Mouse (Mus musculus) kidney, adult 2 months (tissue): ENCODE measurements at regions not wholly inside any gene's neighbourhood (a gene's known extent, or its start where the extent isn't known, plus 50 kb on each side); places are given as distances from the start of the nearest gene placed in this dataset.

Experiments
- CTCF ChIP-seq: fragments of 200-500 bp; conservative IDR thresholded peaks from 2 replicates; pipeline ENCODE4 v1.5.1; 2011; ENCODE audit warnings: low read depth, mild to moderate bottlenecking, control low read depth, low read length, moderate library complexity, mixed read lengths; ENCODE audit not compliant: insufficient read depth, insufficient read length
- POLR2A ChIP-seq: fragments of 200-500 bp; IDR thresholded peaks from one replicate; pipeline ENCODE4 v1.6.1; 2011; ENCODE audit warnings: low read depth, low read length, control low read depth

DNA sequence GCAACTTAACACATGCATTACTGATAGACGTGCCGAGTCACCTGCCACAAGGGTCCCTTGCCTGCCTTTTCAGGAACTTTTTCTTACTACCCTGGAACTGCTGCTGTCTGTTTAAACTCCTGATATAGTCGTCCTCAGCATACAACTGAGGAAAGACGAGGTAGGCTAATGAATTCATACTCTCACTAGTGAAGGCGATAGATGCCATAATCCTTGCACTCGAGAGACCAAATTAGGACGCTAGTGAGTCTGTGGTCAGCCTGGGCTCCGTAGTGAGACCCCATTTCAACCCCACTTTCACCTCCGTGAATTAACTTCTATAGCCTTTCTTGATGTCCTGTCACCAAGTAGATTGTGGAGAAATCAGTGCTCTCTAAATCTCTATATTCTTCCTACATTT is 244.1 kb downstream of the Zfp704 start:
- TF ChIP-seq POLR2A (no peak), CTCF (no peak)
